Mouse (Mus musculus) embryo, embryonic 10.5 days (tissue): ENCODE results near the gene Clasp2.
"Not testable (repeated sequence)": the region's sequence is repeated elsewhere in the genome, so short reads cannot be mapped to it uniquely, and the experiment has no call there.

Experiments used
- DNase-seq: peaks from one replicate; pipeline ENCODE4 v3.0.0-alpha.2; 2015; ENCODE audit warnings: low spot score

Gene Clasp2

DNA sequence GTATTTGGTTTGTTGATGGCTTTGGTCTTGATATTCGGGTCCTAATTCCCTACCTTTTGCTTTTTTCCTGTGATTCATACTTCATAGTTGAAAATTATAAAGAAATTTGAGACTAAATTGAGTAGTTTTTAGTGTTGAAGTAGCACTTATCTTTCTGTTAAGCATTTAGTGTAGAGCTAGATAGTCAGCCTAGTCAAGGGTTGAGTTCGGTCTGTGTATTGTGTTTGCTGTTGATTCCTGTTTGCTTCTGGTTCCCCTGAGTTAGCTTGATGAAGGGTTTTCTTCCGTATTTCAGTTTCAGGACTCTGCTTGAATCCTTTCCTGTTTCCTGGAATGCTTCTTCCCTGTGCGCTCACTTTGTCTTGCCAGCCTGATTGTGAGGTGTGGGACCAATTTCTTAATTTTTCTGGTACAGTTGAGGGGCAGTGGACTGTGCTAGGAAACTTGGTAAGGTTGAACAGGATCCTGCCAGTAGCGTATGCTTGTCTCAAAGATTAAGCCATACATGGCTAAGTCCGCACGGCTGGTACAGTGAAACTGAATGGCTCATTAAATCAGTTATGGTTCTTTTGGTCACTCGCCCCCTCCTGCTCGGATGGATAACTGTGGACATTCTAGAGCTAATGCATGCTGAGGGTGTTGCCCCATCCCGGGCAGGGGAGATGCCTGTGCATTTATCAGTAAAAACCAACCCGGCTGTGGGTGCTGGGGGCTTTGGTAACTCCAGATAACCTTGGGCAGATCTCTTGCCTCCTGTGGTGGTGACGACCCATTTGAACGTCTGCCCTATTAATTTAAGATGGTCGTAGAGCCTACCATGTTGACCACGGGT is 14.8 kb downstream of the Clasp2 start:
- no peak for DNase-seq

DNA sequence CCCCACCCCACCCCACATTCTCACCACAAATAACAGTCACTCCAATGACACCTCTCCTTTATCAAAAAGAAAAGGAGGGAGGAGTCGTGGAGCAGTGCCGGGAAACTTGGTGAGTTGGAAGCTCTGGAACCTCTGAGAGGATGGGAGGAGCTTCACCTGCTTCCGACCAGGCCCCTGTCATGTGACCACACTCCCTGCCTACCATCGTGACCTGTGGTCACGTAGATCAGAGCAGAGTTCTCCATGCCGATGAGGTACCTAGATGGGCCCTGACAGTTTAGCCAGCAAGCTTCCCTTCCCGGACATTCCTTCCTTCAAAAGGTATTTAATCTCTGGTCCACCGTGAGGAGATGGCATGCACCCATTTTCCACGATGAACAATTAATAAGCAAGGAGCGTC is 17.2 kb downstream of the Clasp2 start:
- DNase-seq, result no peak

DNA sequence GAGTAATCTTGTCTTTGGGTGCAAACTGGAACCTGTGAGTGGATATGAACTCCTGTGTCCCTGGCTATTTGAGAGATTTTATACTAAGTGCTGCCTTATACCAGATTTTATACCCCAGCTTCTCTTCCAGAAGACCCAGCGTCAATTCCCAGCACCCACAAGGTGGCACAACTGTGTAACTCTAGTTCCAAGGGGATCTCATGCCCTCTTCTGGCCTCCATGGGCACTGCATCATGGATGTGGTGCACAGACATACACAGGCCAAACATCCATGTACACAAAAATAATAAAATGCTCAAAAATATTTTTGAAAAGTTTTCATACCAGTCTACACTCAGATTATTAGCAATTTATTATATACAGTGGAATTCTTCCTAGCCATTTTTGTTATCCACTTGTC is 18.4 kb downstream of the Clasp2 start:
- DNase-seq, result no peak

- DNase-seq, result no peak
Observed at GRCm38 (mm10) chr9:113762389-113762788, 21.1 kb downstream of the Clasp2 start.

DNA sequence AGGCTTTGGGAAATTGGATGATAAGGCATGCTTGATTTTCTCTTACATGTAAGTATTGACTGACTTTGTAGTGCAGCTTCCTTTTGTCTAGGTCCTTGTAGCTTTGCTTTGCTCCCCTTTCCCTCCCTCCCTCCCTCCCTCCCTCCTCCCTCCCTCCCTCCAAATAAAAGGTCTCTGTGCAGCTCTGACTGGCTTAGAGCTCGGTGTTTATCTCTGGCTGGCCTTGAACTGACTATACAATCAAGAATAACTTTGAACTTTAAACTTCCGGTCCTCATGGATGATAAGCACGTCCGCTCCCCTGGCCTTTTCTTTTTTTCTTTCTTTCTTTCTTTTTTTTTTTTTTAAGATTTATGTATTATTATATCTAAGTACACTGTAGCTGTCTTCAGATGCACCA is 21.9 kb downstream of the Clasp2 start:
- no peak for DNase-seq

DNA sequence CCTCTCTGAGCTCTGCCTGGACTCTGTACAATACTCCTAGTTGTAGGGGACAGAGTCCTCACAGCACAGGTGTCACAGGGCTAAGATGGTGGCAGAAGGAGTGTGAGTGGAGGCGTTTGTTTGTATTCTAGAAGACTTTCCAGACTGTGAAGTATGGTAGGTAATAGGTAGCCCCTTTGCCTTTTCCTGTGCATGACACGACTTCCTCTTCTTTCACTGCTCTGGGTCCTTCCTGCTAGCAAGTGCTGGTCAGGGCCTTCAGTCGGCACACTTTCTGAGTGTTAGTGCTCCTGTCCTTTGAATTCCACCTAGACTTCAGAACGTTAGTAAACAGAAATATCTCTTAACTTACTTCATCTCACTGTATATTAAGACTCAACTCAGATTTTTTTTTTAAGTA is 29.4 kb downstream of the Clasp2 start:
- DNase-seq, result no peak

GRCm38 (mm10) chr9:113780863-113781262 is 39.6 kb downstream of the Clasp2 start:
- no peak for DNase-seq

- DNase-seq, result no peak
Observed at GRCm38 (mm10) chr9:113782362-113783005, 41.2 kb downstream of the Clasp2 start.

GRCm38 (mm10) chr9:113783674-113784073 is 42.4 kb downstream of the Clasp2 start:
- no peak for DNase-seq

GRCm38 (mm10) chr9:113789283-113789682 is 48.0 kb downstream of the Clasp2 start:
- DNase-seq, result not testable (repeated sequence)

- DNase-seq, result peak; percentile 88
Observed at GRCm38 (mm10) chr9:113792651-113793512, 51.6 kb downstream of the Clasp2 start.

GRCm38 (mm10) chr9:113793513-113793905 is 52.2 kb downstream of the Clasp2 start:
- DNase-seq, result peak; percentile 27

- DNase-seq, result no peak
Observed at GRCm38 (mm10) chr9:113793966-113794365, 52.7 kb downstream of the Clasp2 start.

- no peak for DNase-seq
Observed at GRCm38 (mm10) chr9:113797206-113797605, 55.9 kb downstream of the Clasp2 start.

- no peak for DNase-seq
Observed at GRCm38 (mm10) chr9:113800671-113801070, 59.4 kb downstream of the Clasp2 start.

DNA sequence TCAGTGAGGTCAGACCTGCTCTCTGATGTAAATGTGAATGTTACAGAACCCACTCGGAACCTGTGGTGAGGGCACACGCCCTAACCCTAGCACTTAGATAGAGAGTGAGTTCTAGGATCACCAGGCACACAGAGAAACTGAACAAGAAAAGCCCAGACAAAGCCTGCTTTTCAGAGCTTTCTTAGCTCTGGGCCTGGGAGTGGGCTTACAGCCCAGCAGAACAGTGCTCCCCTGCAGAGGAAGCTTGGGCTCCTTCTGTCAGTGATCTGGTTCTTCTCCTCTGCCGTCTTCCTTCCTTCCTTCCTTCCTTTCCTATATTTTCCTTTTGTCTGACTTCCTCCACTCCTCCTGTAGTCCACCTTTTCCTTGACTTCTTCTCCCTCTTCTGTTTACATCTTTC is 61.5 kb downstream of the Clasp2 start:
- DNase-seq, result no peak

GRCm38 (mm10) chr9:113803751-113804150 is 62.5 kb downstream of the Clasp2 start:
- DNase-seq, result no peak

DNA sequence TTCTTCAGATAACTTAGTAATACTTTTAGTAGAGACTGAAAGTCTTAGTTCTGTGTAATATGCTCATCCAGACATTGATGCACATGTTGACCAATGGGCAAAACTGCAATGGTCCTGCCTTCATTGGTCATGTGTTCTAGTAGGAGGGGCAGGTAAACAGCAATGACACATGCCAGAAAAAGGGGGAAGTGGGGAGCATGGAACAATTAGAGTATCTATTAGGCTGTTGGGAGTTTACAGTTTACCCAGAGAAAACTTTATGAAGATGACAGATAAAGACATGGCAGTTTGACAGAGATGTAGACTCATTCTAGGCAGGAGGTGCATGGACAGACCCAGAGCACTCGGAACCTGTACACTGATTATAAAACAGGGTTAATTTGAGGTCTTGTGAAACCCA is 64.1 kb downstream of the Clasp2 start:
- no peak for DNase-seq

DNA sequence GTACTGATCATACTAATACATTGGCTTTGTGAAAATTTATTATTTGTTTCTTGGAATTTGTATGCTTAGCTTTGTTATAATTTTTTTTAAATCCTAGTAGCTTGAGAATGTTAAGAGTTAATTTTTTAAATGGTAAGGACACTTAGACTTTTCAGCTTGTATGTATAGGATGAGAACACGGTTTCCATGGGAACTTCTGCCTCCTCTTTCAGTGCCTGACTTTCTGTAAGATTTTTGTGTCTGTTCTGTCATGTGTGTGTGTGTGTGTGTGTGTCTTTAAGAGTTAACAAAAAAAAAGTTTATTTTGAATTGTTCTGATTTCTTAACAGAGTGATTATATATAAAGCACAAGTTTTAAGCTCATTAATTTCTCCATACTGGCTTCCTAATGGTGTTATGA is 70.1 kb downstream of the Clasp2 start:
- no peak for DNase-seq

GRCm38 (mm10) chr9:113811957-113812670 is 70.8 kb downstream of the Clasp2 start:
- peak; percentile 48 for DNase-seq

DNA sequence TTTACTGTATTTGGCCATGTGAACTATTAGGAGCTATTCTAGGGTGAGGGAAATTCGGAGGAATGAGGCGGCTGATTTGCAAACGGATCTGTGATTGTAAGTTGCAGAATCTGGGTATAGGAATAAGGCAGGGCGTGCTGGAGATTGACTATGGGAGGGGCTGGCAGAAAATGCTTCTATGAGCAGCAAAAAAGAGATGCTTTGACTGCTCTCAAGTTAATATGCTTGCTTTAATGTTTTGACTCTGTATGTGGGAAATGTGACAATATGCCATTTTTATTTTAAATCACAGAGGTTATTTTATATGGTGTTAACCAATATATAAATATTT is 71.4 kb downstream of the Clasp2 start:
- no peak for DNase-seq

DNA sequence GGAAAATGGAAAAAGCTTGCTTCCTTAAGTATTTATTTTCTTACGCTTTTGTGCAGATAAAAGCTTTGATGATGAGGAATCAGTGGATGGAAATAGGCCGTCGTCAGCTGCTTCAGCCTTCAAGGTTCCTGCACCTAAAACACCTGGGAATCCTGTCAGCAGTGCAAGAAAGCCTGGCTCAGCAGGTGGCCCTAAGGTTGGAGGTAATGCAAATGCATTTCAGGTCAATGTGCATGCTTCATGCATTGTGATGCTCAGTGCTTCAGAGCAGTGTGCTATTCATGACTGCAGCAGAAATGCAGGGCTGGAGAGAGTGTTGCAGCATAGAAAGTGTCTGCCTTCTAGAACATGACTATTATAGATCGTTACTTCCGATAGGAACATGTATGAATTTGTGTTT is 71.8 kb downstream of the Clasp2 start:
- DNase-seq, result no peak
